Mouse (Mus musculus) left cerebral cortex, adult 8-10 months (tissue): ENCODE results near the gene Spin2-ps6. TPM values are rescaled to one million over a fixed set of nuclear protein-coding genes. Genes with fewer than 3 reads are reported as not detected.
"Not testable (repeated sequence)": the region's sequence is repeated elsewhere in the genome, so short reads cannot be mapped to it uniquely, and the experiment has no call there.

Experiments used
- DNase-seq, 2 experiments: peaks; one replicate each; pipeline ENCODE4 v3.0.0; 2022; ENCODE audit warnings: low spot score in 2 of 2
- total RNA-seq, 4 experiments: library from RNA; stranded (reverse); gene quantifications; 2 replicates each; pipeline ENCODE4 v1.2.4; 2022

Gene Spin2-ps6
- not detected for total RNA-seq

DNA sequence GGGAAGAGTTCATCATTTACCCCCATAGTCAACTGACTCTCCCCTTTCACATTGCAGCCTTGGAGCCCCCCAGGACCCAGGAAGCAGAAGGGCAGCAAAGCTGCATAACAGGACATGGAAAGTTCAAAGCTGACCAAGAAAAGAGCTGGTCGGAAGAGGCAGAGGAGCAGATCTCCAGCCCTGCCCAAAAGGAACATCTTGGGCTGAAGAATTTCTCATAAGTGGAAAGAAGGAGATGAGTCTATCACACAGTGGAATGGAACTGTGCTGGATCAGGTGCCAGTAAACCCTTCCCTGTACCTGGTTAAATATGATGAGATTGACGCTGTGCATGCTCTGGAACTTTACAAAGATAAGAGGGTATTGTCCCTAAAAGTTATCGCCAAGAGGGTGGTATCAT lies at the start of gene Spin2-ps6:
Spin2-ps6 (plus strand) TSS at position 301 of the 400 bp plus-strand sequence.
- not testable (repeated sequence) for DNase-seq

Other genes with a start within 250 kb of the Spin2-ps6 start
- not detected for gene Btbd35f12, start 78.5 kb downstream of the Spin2-ps6 start, total RNA-seq